Mouse (Mus musculus) liver, embryonic 11.5 days (tissue): ENCODE data around the gene Taf8. TPM values are rescaled to one million over a fixed set of nuclear protein-coding genes. Genes with fewer than 3 reads are reported as not detected.

ENCODE experiments used
- ATAC-seq: fragments of 200-750 bp; cut with Nextera tagmentation; replicated peaks from 2 replicates; pipeline ENCODE4 v1.8.0; 2017; ENCODE audit warnings: moderate number of reproducible peaks, mild to moderate bottlenecking, moderate TSS enrichment, moderate library complexity; ENCODE audit not compliant: low FRiP score
- DNase-seq: peaks from one replicate; pipeline ENCODE4 v3.0.0-alpha.2; 2017; ENCODE audit warnings: low spot score
- H3K27ac ChIP-seq: fragments of 300-500 bp; sonication (generic); 2 replicates; pipeline ENCODE4 v1.5.1; 2014; ENCODE audit warnings: mild to moderate bottlenecking, low read depth, low read length, control low read depth
- H3K27me3 ChIP-seq: fragments of 300-500 bp; sonication (generic); replicated peaks from 2 replicates; pipeline ENCODE4 v1.6.1; 2014; ENCODE audit warnings: low read length, mixed read lengths; ENCODE audit not compliant: control insufficient read depth, insufficient read depth
- H3K36me3 ChIP-seq: fragments of 300-500 bp; sonication (generic); 2 replicates; pipeline ENCODE4 v1.6.1; 2014; ENCODE audit warnings: mild to moderate bottlenecking, low read length, moderate library complexity, mixed read lengths; ENCODE audit not compliant: control insufficient read depth, insufficient read depth
- H3K4me1 ChIP-seq: fragments of 300-500 bp; sonication (generic); replicated peaks from 2 replicates; pipeline ENCODE4 v1.6.1; 2014; ENCODE audit warnings: low read length, mixed read lengths; ENCODE audit not compliant: control insufficient read depth, insufficient read depth
- H3K4me2 ChIP-seq: fragments of 300-500 bp; sonication (generic); 2 replicates; pipeline ENCODE4 v1.6.1; 2014; ENCODE audit warnings: mild to moderate bottlenecking, control low read depth, moderate library complexity
- H3K4me3 ChIP-seq: fragments of 300-500 bp; sonication (generic); 2 replicates; pipeline ENCODE4 v1.5.1; 2014; ENCODE audit warnings: low read depth, low read length, control low read depth
- H3K9ac ChIP-seq: fragments of 300-500 bp; sonication (generic); 2 replicates; pipeline ENCODE4 v1.6.1; 2014; ENCODE audit warnings: low read depth, low read length, control low read depth
- H3K9me3 ChIP-seq: fragments of 300-500 bp; sonication (generic); 2 replicates; pipeline ENCODE4 v1.6.1; 2016; ENCODE audit warnings: low read length, inconsistent platforms, mixed read lengths; ENCODE audit not compliant: control insufficient read depth
- WGBS: fragments of 180-500 bp; shearing (Covaris S2); extraction: QIAGEN DNeasy Blood & Tissue Kit; methylation state at CpG from one replicate; pipeline ENCODE4 v1.1.7; 2014; 5-methylcytosine and 5-hydroxymethylcytosine counted together
- polyA plus RNA-seq: library from polyadenylated mRNA; unstranded; fragments of >200 nt; fragmentation: Nextera tagmentation; extraction: Ambion mirVana; gene quantifications from 2 replicates; pipeline ENCODE4 v1.2.1, GENCODE M21; 2014

Gene Taf8
- polyA plus RNA-seq, 1 experiment from 2014 or later, result 20.7 TPM

DNA sequence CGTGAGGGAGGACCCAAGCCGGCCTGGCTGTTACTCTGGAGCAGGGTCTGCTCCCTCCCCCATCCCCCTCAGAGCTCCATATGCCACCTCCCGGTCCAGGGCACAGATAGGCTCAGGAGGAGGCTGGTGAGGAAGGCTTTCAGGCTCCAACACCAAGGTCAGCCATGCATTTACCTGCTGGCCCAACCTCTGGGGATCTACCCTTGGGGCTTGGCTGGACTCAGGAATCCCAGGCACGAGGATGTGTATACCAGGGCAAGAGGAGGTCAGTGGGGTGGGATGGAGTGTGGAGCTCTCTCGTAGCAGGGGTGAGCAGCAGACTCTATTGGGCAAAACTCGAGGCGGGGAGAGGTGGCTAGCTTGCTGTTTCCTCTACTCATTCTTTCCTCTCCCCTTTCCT is 49.2 kb downstream of the Taf8 start:
- H3K27me3 ChIP-seq, result no peaks in the 10 kb centered on the region
- H3K27ac ChIP-seq, result no peak overlapping the region
- ATAC-seq, result no peak
- no peaks in the 10 kb centered on the region for H3K36me3 ChIP-seq
- H3K9me3 ChIP-seq, result no peaks in the 10 kb centered on the region
- DNase-seq, result no peak
- no peak overlapping the region for H3K4me3 ChIP-seq
- H3K4me2 ChIP-seq, result no peak overlapping the region
- WGBS, result 58% methylated on average over 7 of the region's 7 CpGs
- no peak overlapping the region for H3K9ac ChIP-seq
- peaks cover 33% of the 10 kb centered on the region for H3K4me1 ChIP-seq

DNA sequence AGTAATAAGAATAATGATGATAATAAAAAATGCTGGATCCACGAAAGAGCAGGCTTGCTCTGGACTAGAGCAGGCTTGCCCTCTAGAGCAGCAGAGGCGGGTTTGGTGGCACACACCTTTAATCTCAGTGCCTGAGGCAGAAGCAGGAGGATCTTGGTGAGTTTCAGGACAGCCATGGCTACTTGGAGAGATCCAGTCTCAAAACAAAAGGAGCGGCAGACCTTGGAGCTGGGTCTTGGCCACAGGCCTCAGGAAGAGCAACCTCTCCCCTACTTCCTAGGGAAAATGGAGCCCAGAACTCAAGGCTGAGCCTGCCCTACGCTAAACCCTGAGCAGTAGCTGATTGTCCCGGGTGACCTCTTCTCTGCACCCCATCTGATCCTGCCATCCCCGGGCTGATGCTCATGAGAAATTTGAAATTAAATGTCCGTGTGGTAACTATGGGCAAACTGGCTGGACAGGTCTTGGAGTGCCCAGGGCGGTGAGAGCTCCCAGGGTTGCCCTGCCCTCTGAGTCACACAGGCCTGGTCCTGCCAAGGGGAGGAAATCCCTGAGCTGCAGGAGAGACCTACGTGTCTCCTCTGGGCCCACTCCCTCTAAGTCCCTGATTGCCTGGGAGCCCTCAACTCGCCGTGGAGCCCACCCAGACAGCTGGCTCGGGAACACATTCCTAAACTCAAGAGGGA is 51.1 kb downstream of the Taf8 start:
- Histone ChIP-seq H3K4me3 (no peak overlapping the region), H3K9ac (no peak overlapping the region), H3K4me1 (peaks cover 45% of the 10 kb centered on the region), H3K36me3 (no peaks in the 10 kb centered on the region), H3K27ac (no peak overlapping the region), H3K27me3 (no peaks in the 10 kb centered on the region), H3K4me2 (no peak overlapping the region), H3K9me3 (no peaks in the 10 kb centered on the region)
- WGBS, result 76% methylated on average over 12 of the region's 12 CpGs
- no peak for ATAC-seq
- no peak for DNase-seq

DNA sequence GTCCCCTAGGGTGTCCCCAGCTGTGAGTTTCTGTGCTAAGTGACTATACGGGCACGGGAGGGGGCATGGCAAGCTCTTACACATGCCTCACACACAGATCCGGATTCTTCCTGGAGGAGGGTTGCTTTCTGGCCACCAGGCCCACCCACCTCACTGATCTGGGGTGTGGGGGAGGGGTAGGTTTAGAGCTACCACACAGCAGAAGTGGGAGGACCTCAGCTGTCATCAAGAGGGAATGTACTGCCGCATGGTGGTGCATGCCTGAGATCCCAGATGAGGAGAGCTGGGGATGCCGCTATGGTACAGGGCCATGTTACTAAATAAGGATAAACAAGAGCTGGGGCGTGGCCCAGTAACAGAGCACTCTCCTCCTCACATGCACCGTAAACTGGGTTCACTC is 51.9 kb downstream of the Taf8 start:
- H3K27ac ChIP-seq, result no peak overlapping the region
- no peak for DNase-seq
- H3K9ac ChIP-seq, result no peak overlapping the region
- H3K27me3 ChIP-seq, result no peaks in the 10 kb centered on the region
- no peaks in the 10 kb centered on the region for H3K9me3 ChIP-seq
- no peaks in the 10 kb centered on the region for H3K36me3 ChIP-seq
- WGBS, result 40% methylated on average over 7 of the region's 7 CpGs
- no peak overlapping the region for H3K4me3 ChIP-seq
- peaks cover 53% of the 10 kb centered on the region for H3K4me1 ChIP-seq
- no peak for ATAC-seq
- no peak overlapping the region for H3K4me2 ChIP-seq

DNA sequence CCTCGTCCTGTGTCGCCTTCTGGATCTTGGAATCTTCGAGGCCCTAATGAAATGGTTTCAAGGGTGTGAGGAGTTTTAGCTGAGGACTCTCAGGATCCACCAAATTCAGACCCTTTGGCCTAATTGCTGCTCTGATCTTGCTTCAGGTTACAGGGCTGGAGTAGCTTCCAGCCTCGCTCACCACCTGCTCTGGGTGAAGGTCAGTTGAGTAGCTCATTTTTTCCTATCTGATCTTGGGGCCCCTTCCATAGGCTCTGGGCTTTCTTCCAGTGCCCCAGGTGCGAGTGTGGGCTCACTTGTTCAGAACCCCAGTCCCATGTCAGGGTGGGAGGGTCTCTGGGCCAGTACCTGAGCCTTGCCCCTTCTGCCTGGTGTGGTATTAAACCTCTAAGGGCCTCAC is 52.7 kb downstream of the Taf8 start:
- Histone ChIP-seq H3K4me3 (no peak overlapping the region), H3K9me3 (no peaks in the 10 kb centered on the region), H3K27me3 (no peaks in the 10 kb centered on the region), H3K4me2 (no peak overlapping the region), H3K36me3 (no peaks in the 10 kb centered on the region), H3K4me1 (peaks cover 47% of the 10 kb centered on the region), H3K27ac (no peak overlapping the region), H3K9ac (no peak overlapping the region)
- ATAC-seq (no peak), DNase-seq (no peak)
- WGBS, result 78% methylated on average over 5 of the region's 5 CpGs

DNA sequence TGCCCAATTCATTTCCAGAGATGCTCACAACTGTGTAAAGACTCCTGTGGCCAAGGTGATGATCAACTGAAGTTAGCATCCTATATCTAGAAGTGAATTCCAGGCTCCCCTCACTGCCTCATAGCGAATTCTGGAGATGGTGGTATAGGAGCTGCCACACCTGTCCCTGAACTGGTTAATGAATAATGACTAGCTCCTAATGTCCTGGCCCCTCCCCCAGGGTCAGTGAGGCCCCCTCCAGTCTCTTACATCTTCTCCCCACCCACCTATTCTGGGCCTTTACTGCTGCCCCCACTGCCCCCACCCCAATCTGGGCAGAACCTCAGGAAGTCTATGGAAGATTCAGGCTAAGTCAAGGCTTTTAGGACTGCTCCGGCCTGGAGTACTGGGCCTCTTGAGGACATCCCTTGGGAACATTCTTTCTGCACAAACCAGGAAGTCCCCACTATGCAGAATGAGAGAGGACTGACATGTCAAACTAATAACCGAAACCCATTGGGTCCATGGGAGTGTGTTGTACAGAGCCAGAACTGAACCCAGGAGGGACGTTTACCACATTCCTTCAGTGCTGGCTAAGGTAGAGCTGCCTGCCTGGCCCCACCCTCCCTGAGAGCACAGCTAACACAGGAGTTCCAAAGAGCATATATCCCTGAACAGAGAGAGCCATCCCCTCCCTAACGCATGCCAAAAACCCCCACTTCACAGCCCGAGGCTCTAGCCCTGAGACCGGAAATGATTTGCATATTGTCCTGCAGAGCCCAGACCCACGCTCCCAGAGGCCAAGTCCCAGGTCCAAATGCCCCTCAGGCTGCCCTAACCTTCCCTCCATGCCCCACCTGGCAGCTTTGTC is 53.3 kb downstream of the Taf8 start:
- Histone ChIP-seq H3K4me2 (no peak overlapping the region), H3K4me1 (peaks cover 48% of the 10 kb centered on the region), H3K9ac (no peak overlapping the region), H3K27ac (no peak overlapping the region), H3K36me3 (no peaks in the 10 kb centered on the region), H3K9me3 (no peaks in the 10 kb centered on the region), H3K27me3 (no peaks in the 10 kb centered on the region), H3K4me3 (no peak overlapping the region)
- no peak for ATAC-seq
- 45% methylated on average over 8 of the region's 8 CpGs for WGBS
- no peak for DNase-seq

DNA sequence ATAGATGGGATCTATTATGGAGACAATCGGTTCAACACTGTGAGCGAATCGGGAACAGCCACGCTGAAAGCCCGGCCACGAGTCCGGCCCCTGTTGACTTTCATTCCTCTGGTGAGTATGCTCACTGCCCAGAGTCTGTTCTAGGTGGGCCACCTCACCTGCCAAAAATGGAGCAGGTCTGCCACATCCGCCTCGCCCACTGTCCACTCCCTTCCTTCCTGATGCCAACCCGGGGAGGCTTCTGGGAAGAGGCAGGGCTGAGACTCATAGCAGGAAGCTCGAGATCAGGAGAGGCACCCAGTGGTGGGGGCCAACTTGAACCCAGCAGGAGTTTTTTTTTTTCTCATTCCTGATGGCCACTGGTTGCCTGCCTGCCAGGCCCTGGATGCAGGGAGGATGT is 55.5 kb downstream of the Taf8 start:
- no peaks in the 10 kb centered on the region for H3K27me3 ChIP-seq
- no peaks in the 10 kb centered on the region for H3K36me3 ChIP-seq
- no peak for DNase-seq
- peaks cover 41% of the 10 kb centered on the region for H3K4me1 ChIP-seq
- no peak overlapping the region for H3K4me2 ChIP-seq
- H3K9ac ChIP-seq, result no peak overlapping the region
- H3K4me3 ChIP-seq, result no peak overlapping the region
- no peak for ATAC-seq
- no peaks in the 10 kb centered on the region for H3K9me3 ChIP-seq
- H3K27ac ChIP-seq, result no peak overlapping the region
- WGBS, result 75% methylated on average over 11 of the region's 11 CpGs

DNA sequence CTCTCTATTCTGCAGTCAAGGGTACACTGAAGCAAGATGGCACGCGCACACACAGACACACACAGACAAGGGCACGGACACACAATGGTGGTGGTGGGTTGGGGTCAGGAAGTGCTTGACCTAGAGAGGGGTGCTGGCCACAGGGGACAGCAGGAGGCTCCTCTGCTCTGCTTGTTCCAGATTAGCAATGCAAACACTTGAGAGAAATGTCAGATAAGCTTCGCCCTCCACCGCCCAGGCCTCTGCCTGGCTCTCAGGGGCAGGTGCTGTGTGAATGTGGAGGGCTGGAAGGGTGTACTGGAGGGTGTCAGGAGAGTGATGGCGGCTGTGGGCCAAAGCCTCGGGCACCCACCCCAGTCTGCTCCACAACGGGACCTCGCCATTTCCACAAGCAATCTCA is 56.1 kb downstream of the Taf8 start:
- Histone ChIP-seq H3K36me3 (no peaks in the 10 kb centered on the region), H3K4me1 (peaks cover 46% of the 10 kb centered on the region), H3K9ac (no peak overlapping the region), H3K27ac (peak overlapping the region; percentile 41; the same call in 1 of the 2 replicates), H3K9me3 (no peaks in the 10 kb centered on the region), H3K4me2 (peak overlapping the region; percentile 25), H3K27me3 (no peaks in the 10 kb centered on the region), H3K4me3 (no peak overlapping the region)
- no peak for DNase-seq
- WGBS, result 38% methylated on average over 9 of the region's 9 CpGs
- ATAC-seq, result peak; percentile 73

DNA sequence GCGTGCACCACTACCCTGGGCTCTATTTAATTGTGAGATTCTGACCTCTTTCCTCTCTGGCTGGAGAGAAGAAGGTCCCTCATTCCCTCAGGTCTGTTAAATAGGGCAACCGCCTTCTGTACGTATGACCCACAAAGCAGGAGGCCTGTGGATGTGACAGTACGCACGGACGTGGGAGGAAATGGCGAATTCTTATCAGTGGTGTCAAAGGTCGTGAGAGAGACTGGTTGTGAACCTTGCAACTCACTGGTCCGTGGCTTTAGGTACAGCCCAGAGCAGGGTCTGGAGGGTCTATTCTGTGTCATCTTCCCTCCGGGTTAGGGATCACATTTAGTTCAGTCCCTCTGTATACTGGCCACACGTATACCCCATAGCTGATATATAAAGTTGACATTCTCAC is 56.6 kb downstream of the Taf8 start:
- ATAC-seq, result no peak
- no peaks in the 10 kb centered on the region for H3K36me3 ChIP-seq
- no peak overlapping the region for H3K4me3 ChIP-seq
- no peaks in the 10 kb centered on the region for H3K27me3 ChIP-seq
- DNase-seq, result no peak
- H3K27ac ChIP-seq, result no peak overlapping the region
- no peak overlapping the region for H3K9ac ChIP-seq
- peaks cover 49% of the 10 kb centered on the region for H3K4me1 ChIP-seq
- no peaks in the 10 kb centered on the region for H3K9me3 ChIP-seq
- H3K4me2 ChIP-seq, result no peak overlapping the region
- WGBS, result 38% methylated on average over 11 of the region's 11 CpGs

DNA sequence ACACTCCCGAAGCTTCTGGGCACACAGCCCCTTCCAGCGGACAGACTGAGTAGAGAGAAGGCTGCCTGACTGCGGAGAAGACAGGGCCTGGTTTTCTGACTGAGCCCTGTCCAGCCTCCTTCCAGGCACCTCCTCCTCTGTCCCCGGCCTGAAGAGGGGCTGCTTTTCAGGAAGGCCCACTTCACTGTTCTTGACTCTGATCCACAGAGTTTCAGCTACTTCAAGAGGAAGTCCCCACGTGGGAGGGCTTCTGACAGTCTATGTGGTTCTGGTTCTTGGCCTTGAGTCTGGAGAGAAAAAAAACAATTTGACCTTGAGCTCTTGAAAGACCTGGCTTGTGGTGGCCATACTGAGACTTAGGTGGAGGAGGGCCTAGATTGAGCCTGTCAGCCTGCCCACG is 58.0 kb downstream of the Taf8 start:
- H3K27ac ChIP-seq, result no peak overlapping the region
- no peak overlapping the region for H3K9ac ChIP-seq

More for the DNA sequence above, 58.0 kb downstream of the Taf8 start:
- ATAC-seq (no peak), DNase-seq (no peak)
- H3K36me3 ChIP-seq, result no peaks in the 10 kb centered on the region
- H3K4me1 ChIP-seq, result peaks cover 54% of the 10 kb centered on the region
- H3K27me3 ChIP-seq, result no peaks in the 10 kb centered on the region
- H3K4me3 ChIP-seq, result no peak overlapping the region
- no peaks in the 10 kb centered on the region for H3K9me3 ChIP-seq
- 62% methylated on average over 6 of the region's 6 CpGs for WGBS
- no peak overlapping the region for H3K4me2 ChIP-seq
